Mouse (Mus musculus): ENCODE results near the gene Lig1.
A peak's percentile ranks its signal among the peaks of the same experiment; 100 is the strongest.

Gene Lig1

DNA sequence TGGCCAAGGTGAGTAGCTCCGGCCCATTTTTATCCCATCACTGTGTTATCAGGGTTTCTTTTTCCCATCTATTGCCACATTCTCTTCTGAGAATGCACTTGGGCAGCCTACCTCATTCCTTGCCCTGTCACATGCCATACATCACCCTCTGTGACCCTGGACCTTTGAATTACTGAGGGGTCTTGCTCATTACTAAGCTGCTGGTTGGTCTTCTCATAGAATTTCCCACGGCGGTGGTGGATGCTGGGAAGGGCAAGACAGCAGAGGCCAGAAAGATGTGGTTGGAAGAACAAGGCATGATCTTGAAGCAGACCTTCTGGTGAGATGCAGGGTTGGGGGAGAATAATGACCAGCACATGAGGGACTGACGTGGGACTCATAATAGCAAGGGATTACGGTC is 21.7 kb downstream of the Lig1 start:
- Histone ChIP-seq H3K4me3 (replicated peaks; ENCODE audit: low read length) (no peak overlapping the region), H3K4me1 (replicated peaks; ENCODE audit: low read depth, low read length) (peaks cover 15% of the 10 kb centered on the region), H3K27me3 (ENCODE audit: insufficient read depth, low read length) (no peaks in the 10 kb centered on the region), H3K36me3 (ENCODE audit: insufficient read depth, low read length) (peaks cover 100% of the 10 kb centered on the region), H3K9me3 (ENCODE audit: low read length) (peaks cover 100% of the 10 kb centered on the region)
- TF ChIP-seq NANOG (IDR thresholded peaks at IDR 0.05; ENCODE audit: borderline replicate concordance, low read length) (no peak), CTCF (conservative IDR thresholded peaks at IDR 0.05; ENCODE audit: low read length) (no peak), POU5F1 (IDR thresholded peaks at IDR 0.05; ENCODE audit: borderline replicate concordance, low read length) (no peak)

DNA sequence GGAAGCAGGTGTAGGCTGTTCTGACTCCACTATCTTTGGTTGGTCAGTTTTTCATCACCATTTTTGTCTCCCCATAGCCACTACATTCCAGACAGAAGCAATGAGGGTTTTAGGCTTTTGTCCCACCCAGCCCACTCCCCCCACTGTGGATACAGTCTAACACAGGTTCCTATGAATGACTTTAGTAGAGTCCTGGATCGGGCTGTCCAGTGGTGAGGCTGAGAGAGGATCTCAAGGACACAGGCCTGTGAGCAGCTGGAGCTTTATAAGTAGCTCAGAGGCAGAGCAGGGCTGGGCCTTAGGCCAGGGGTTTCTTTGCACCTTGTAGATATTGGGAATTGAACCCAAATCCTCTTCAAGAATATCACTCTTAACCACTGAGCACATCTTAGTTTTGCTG is 24.6 kb downstream of the Lig1 start:
- H3K4me1 ChIP-seq (replicated peaks; ENCODE audit: low read depth, low read length), result peaks cover 14% of the 10 kb centered on the region
- H3K27me3 ChIP-seq (ENCODE audit: insufficient read depth, low read length), result no peaks in the 10 kb centered on the region
- H3K4me3 ChIP-seq (replicated peaks; ENCODE audit: low read length), result no peak overlapping the region
- H3K9me3 ChIP-seq (ENCODE audit: low read length), result peaks cover 99% of the 10 kb centered on the region
- TF ChIP-seq NANOG (IDR thresholded peaks at IDR 0.05; ENCODE audit: borderline replicate concordance, low read length) (no peak), CTCF (conservative IDR thresholded peaks at IDR 0.05; ENCODE audit: low read length) (no peak), POU5F1 (IDR thresholded peaks at IDR 0.05; ENCODE audit: borderline replicate concordance, low read length) (no peak)
- peaks cover 100% of the 10 kb centered on the region for H3K36me3 ChIP-seq (ENCODE audit: insufficient read depth, low read length)

DNA sequence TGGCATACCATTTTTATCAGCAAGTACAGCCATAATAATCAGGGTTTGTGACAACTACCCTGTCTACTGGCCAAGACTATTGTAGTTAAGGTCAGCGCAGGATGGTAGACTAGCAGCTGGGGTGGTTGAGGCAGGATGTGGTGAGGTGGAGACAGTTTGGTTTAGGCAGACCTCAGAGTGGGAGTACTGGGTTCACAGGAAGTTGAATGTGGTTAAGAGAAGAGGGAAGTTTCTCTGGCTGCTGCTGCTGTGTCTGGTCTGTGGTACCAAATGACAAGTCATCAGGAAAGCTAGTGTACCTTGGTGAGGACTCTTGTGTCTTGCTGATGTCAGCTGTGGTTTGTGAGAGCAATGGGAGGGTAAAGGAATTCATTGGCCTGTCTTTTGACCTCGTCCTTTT is 25.7 kb downstream of the Lig1 start:
- H3K9me3 ChIP-seq (ENCODE audit: low read length), result peaks cover 99% of the 10 kb centered on the region
- no peak overlapping the region for H3K4me3 ChIP-seq (replicated peaks; ENCODE audit: low read length)
- H3K27me3 ChIP-seq (ENCODE audit: insufficient read depth, low read length), result no peaks in the 10 kb centered on the region
- H3K4me1 ChIP-seq (replicated peaks; ENCODE audit: low read depth, low read length), result peaks cover 5% of the 10 kb centered on the region; the same call in 1 of the 2 replicates
- peaks cover 100% of the 10 kb centered on the region for H3K36me3 ChIP-seq (ENCODE audit: insufficient read depth, low read length)
- no peak for TF ChIP-seq NANOG (IDR thresholded peaks at IDR 0.05; ENCODE audit: borderline replicate concordance, low read length)
- no peak for TF ChIP-seq POU5F1 (IDR thresholded peaks at IDR 0.05; ENCODE audit: borderline replicate concordance, low read length)
- TF ChIP-seq CTCF (conservative IDR thresholded peaks at IDR 0.05; ENCODE audit: low read length), result no peak

DNA sequence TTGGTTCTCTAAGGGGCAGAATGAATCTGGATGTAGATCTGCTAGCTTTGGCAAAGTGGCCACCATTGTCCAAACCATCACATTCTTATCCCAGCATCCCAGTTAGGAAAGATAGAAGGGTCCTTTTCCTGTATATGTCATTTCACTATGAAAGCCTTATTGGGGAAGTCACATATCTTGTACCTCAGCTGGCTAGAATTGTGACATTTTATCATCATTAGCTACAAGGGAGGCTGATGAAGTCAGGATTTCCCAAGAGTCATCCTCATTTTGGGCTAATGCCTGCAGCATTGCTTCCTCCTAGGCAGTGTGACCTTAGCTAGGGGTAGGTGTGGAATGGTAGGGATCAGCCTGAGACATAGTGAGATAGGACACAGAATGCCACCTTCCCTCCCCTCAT is 26.3 kb downstream of the Lig1 start:
- no peaks in the 10 kb centered on the region for H3K27me3 ChIP-seq (ENCODE audit: insufficient read depth, low read length)
- peaks cover 100% of the 10 kb centered on the region for H3K36me3 ChIP-seq (ENCODE audit: insufficient read depth, low read length)
- H3K9me3 ChIP-seq (ENCODE audit: low read length), result peaks cover 99% of the 10 kb centered on the region
- no peak for TF ChIP-seq NANOG (IDR thresholded peaks at IDR 0.05; ENCODE audit: borderline replicate concordance, low read length)
- TF ChIP-seq POU5F1 (IDR thresholded peaks at IDR 0.05; ENCODE audit: borderline replicate concordance, low read length), result no peak
- TF ChIP-seq CTCF (conservative IDR thresholded peaks at IDR 0.05; ENCODE audit: low read length), result no peak
- peaks cover 2% of the 10 kb centered on the region; the same call in 1 of the 2 replicates for H3K4me1 ChIP-seq (replicated peaks; ENCODE audit: low read depth, low read length)
- H3K4me3 ChIP-seq (replicated peaks; ENCODE audit: low read length), result no peak overlapping the region

DNA sequence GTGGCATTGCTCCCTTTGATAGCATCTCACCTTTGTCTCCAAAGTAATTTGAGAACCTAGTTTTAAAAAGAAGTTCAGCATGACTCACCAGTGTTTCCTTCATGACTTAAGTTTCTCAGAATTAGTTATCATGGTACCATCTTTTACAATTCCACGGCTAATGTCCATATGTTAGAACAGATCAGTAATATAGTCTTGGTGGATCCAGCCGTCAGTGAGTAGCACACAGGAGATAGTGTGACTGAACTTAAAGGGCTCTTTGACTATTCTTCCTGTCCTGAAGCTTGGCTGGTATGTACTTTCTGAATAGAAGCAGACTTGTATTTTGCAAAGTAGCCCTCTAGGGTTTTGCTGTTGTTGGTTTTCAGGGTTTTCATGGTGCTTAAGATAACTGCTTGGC is 32.3 kb downstream of the Lig1 start:
- peaks cover 100% of the 10 kb centered on the region for H3K36me3 ChIP-seq (ENCODE audit: insufficient read depth, low read length)
- peaks cover 99% of the 10 kb centered on the region for H3K9me3 ChIP-seq (ENCODE audit: low read length)
- H3K4me3 ChIP-seq (replicated peaks; ENCODE audit: low read length), result 0 out of 2 replicates have a peak overlapping the region, but pooled peaks have one; percentile 3
- no peaks in the 10 kb centered on the region for H3K4me1 ChIP-seq (replicated peaks; ENCODE audit: low read depth, low read length)
- no peaks in the 10 kb centered on the region for H3K27me3 ChIP-seq (ENCODE audit: insufficient read depth, low read length)
- TF ChIP-seq CTCF (conservative IDR thresholded peaks at IDR 0.05; ENCODE audit: low read length) (no peak), POU5F1 (IDR thresholded peaks at IDR 0.05; ENCODE audit: borderline replicate concordance, low read length) (no peak), NANOG (IDR thresholded peaks at IDR 0.05; ENCODE audit: borderline replicate concordance, low read length) (no peak)

DNA sequence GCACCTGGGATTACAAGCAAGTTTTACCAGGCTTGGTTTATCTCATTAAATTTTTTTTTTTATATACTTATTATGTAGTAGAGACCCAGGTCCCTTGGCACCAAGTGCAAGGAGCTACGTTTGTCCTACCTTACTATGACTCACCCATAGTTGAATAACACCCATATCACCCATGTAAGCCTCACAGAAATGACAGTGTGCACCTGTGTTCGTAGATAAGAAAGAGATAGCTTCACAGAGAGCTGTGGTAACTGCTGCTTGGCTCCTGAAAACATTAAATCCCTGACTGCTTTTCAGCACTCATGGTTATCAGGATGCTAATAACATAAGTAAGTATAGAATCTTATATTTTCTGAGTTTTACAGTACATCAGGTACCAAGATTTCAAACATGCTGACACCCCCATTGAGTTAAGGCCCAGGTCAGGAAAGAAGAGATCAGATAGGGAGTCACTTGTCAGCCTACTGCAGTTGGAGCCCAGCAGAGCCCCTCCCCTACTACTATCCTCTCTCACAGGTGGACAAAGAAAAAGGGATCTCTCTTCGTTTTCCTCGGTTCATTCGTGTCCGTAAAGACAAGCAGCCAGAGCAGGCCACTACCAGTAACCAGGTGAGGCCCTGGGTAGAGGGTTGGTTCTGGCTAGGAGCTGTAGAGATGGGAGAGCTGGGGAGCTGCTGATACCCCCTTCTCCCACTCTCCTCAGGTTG is 33.6 kb downstream of the Lig1 start:
- Histone ChIP-seq H3K27me3 (ENCODE audit: insufficient read depth, low read length) (no peaks in the 10 kb centered on the region), H3K36me3 (ENCODE audit: insufficient read depth, low read length) (peaks cover 95% of the 10 kb centered on the region), H3K9me3 (ENCODE audit: low read length) (peaks cover 90% of the 10 kb centered on the region), H3K4me3 (replicated peaks; ENCODE audit: low read length) (no peak overlapping the region), H3K4me1 (replicated peaks; ENCODE audit: low read depth, low read length) (no peaks in the 10 kb centered on the region)
- no peak for TF ChIP-seq POU5F1 (IDR thresholded peaks at IDR 0.05; ENCODE audit: borderline replicate concordance, low read length)
- TF ChIP-seq CTCF (conservative IDR thresholded peaks at IDR 0.05; ENCODE audit: low read length), result no peak
- TF ChIP-seq NANOG (IDR thresholded peaks at IDR 0.05; ENCODE audit: borderline replicate concordance, low read length), result no peak

DNA sequence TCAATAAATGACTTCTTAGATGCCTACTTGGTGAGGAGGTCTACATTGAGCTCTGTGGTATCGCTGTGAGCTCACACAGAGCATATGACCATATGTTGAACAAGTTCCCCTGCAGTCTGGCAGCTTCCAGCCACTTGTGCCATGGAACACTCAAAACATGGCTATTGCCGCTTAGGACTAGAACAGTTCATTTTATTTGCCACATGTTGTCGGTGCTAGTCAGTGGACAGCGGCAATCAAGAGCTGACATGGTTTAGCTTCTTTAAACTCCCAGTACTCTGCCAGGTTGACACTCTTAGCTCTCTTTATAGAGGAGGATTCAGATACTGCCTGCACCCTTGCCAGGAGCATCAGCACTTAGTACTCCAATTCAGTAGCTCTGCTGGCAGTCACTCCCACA is 34.3 kb downstream of the Lig1 start:
- Histone ChIP-seq H3K9me3 (ENCODE audit: low read length) (peaks cover 82% of the 10 kb centered on the region), H3K4me1 (replicated peaks; ENCODE audit: low read depth, low read length) (no peaks in the 10 kb centered on the region), H3K4me3 (replicated peaks; ENCODE audit: low read length) (no peak overlapping the region), H3K27me3 (ENCODE audit: insufficient read depth, low read length) (no peaks in the 10 kb centered on the region), H3K36me3 (ENCODE audit: insufficient read depth, low read length) (peaks cover 87% of the 10 kb centered on the region)
- TF ChIP-seq CTCF (conservative IDR thresholded peaks at IDR 0.05; ENCODE audit: low read length) (no peak), NANOG (IDR thresholded peaks at IDR 0.05; ENCODE audit: borderline replicate concordance, low read length) (no peak), POU5F1 (IDR thresholded peaks at IDR 0.05; ENCODE audit: borderline replicate concordance, low read length) (no peak)

DNA sequence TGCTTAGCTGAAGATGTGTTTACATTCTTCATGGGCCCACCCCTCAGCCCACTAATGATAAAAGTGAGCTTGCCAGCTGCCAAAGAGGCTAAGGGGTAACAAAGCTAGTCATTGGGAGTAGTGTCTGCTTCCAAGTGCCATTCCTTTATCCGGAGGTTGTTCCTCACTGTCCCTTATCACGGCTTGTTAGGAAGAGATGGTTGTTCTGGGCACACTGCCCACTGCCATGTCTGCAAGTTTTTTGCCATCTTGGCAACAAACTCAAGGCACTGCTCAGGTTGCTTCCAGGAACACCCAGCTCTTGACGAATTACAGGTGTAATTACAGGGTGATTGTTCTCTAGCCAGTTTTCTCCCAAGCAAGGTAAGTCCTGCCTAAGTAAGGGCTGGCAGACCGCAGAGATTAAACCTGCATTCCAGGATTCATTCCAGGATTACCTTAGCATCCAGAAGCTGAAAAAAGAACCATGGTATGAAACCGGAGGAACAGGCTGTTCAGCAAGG is 37.1 kb downstream of the Lig1 start:
- Histone ChIP-seq H3K4me3 (replicated peaks; ENCODE audit: low read length) (no peak overlapping the region), H3K27me3 (ENCODE audit: insufficient read depth, low read length) (no peaks in the 10 kb centered on the region), H3K9me3 (ENCODE audit: low read length) (peaks cover 55% of the 10 kb centered on the region), H3K4me1 (replicated peaks; ENCODE audit: low read depth, low read length) (no peaks in the 10 kb centered on the region), H3K36me3 (ENCODE audit: insufficient read depth, low read length) (peaks cover 60% of the 10 kb centered on the region)
- TF ChIP-seq POU5F1 (IDR thresholded peaks at IDR 0.05; ENCODE audit: borderline replicate concordance, low read length), result no peak
- TF ChIP-seq CTCF (conservative IDR thresholded peaks at IDR 0.05; ENCODE audit: low read length), result no peak
- TF ChIP-seq NANOG (IDR thresholded peaks at IDR 0.05; ENCODE audit: borderline replicate concordance, low read length), result no peak

All from E14TG2a.4 (cell line).